18 mouse cellular contexts compared by ENCODE assay signal in the genomic region with DNA sequence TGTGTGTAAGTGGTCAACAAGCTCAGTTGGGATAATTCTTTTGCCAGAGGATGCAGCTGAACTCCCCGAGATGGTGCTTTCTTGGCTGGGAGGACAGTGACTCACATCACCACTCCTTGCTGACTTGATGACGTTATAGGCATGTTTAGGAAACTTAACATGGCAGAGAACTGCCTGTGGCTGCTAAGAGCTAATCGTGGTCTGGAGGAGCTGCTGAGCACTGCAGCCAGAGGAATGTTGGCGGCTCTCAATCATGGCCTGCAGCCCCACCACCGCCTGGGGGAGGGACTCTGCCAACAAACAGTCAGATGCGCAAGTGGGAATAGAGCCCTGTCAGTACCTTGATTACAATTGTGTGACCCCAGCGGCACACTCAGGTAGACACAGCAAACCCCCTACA. TPM values are rescaled to one million over a fixed set of nuclear protein-coding genes. Genes with fewer than 3 reads are reported as not detected.
A peak's percentile ranks its signal among the peaks of the same experiment; 100 is the strongest.
DNase-seq lines count a peak whose midpoint lies in the region; ATAC-seq and TF ChIP-seq lines count a peak whose summit lies in the region.
"Had no signal": no experiment of that assay in that cellular context is flagged by ENCODE, and none has a peak within 500 bp of the region (broad histone marks: within the 10 kb centered on the region; RNA-seq: fewer than 3 reads in every experiment).

No protein-coding gene starts in this region.

- WGBS in lung, adult 2 months, result 46% methylated on average over 7 of the region's 7 CpGs
- WGBS in heart, embryonic 14.5 days, result 32% methylated on average over 7 of the region's 7 CpGs
- WGBS in stomach, postnatal 0 days, result 54% methylated on average over 7 of the region's 7 CpGs
- 43% methylated on average over 7 of the region's 7 CpGs for WGBS in cerebellum, adult 2 months

- TF ChIP-seq CTCF in lung, adult 2 months (IDR thresholded peaks at IDR 0.05; ENCODE audit: insufficient read depth, low read length), result no peak
- TF ChIP-seq CTCF in stomach, postnatal 0 days (IDR thresholded peaks at IDR 0.05; ENCODE audit: low read depth), result no peak
- TF ChIP-seq CTCF in cerebellum, adult 2 months (IDR thresholded peaks at IDR 0.05; ENCODE audit: borderline replicate concordance, insufficient read depth, low read depth, low read length), result no peak

- no peaks in the 10 kb centered on the region for H3K27me3 ChIP-seq in heart, embryonic 14.5 days (ENCODE audit: control insufficient read depth, insufficient read depth, low read length)
- H3K27me3 ChIP-seq in stomach, postnatal 0 days (ENCODE audit: control insufficient read depth, insufficient read depth, low read length), result no peaks in the 10 kb centered on the region
- no peaks in the 10 kb centered on the region for H3K27me3 ChIP-seq in cerebellum, adult 2 months (ENCODE audit: control insufficient read depth, insufficient read depth, low read length)
- H3K27me3 ChIP-seq: embryonic facial prominence, embryonic 13.5 days had no signal

- H3K9ac ChIP-seq in heart, embryonic 14.5 days (ENCODE audit: low read length), result no peak overlapping the region
- no peak overlapping the region for H3K9ac ChIP-seq in stomach, postnatal 0 days (ENCODE audit: low read length)
- H3K9ac ChIP-seq: embryonic facial prominence, embryonic 13.5 days had no signal

- peak overlapping the region; percentile 5 to 39; a peak in 1 of 4 replicates for H3K27ac ChIP-seq in heart, embryonic 14.5 days (replicated peaks in 1 of 2; ENCODE audit: control insufficient read depth in 1 of 2, insufficient read depth in 1 of 2, low read depth in 2 of 2, low read length in 2 of 2)
- H3K27ac ChIP-seq in stomach, postnatal 0 days (replicated peaks), result no peak overlapping the region
- H3K27ac ChIP-seq in cerebellum, adult 2 months (ENCODE audit: insufficient read depth, low read length), result no peak overlapping the region
- H3K27ac ChIP-seq: embryonic facial prominence, embryonic 13.5 days had no signal

- 0 out of 2 replicates have a peak overlapping the region, but pooled peaks have one; percentile 4 for H3K4me2 ChIP-seq in heart, embryonic 14.5 days (ENCODE audit: low read length)
- no peak overlapping the region for H3K4me2 ChIP-seq in stomach, postnatal 0 days (replicated peaks; ENCODE audit: low read depth)
- H3K4me2 ChIP-seq: embryonic facial prominence, embryonic 13.5 days had no signal

- H3K4me1 ChIP-seq in lung, adult 2 months (ENCODE audit: control insufficient read depth, insufficient read depth, low read length), result no peaks in the 10 kb centered on the region
- H3K4me1 ChIP-seq in heart, embryonic 14.5 days (ENCODE audit: control insufficient read depth in 2 of 2, insufficient read depth in 2 of 2, low read length in 2 of 2), result peaks cover 10 to 15% of the 10 kb centered on the region in 2 experiments
- H3K4me1 ChIP-seq in stomach, postnatal 0 days (replicated peaks; ENCODE audit: control insufficient read depth, insufficient read depth), result no peaks in the 10 kb centered on the region
- H3K4me1 ChIP-seq in cerebellum, adult 2 months (ENCODE audit: control insufficient read depth, insufficient read depth, low read length), result peaks cover 7% of the 10 kb centered on the region; the same call in 1 of the 2 replicates
- H3K4me1 ChIP-seq: embryonic facial prominence, embryonic 13.5 days had no signal

- TF ChIP-seq POLR2A in lung, adult 2 months (IDR thresholded peaks at IDR 0.05; ENCODE audit: borderline replicate concordance, extremely low read depth, low read depth, low read length), result no peak
- no peak for TF ChIP-seq POLR2A in cerebellum, adult 2 months (IDR thresholded peaks at IDR 0.05; ENCODE audit: borderline replicate concordance, insufficient read depth, low read length)

- H3K36me3 ChIP-seq in heart, embryonic 14.5 days (ENCODE audit: control insufficient read depth, insufficient read depth, low read length), result no peaks in the 10 kb centered on the region
- H3K36me3 ChIP-seq in stomach, postnatal 0 days (ENCODE audit: control insufficient read depth, insufficient read depth, low read length), result no peaks in the 10 kb centered on the region
- H3K36me3 ChIP-seq: embryonic facial prominence, embryonic 13.5 days had no signal

- no peak for TF ChIP-seq EP300 in stomach, postnatal 0 days (optimal IDR thresholded peaks at IDR 0.05)

- DNase-seq in lung, postnatal 25 days (ENCODE audit: low spot score), result peak; percentile 7
- DNase-seq in lung, adult 2 months, result no peak
- DNase-seq in gastrocnemius, adult 18-20 months (ENCODE audit: low spot score), result peak; percentile 70
- no peak for DNase-seq in stomach, postnatal 0 days (ENCODE audit: low spot score)
- DNase-seq in layer of hippocampus, postnatal 36 days, result no peak
- DNase-seq in ovary, postnatal 36 days (ENCODE audit: low spot score), result no peak
- DNase-seq in cerebellum, adult 2 months, result no peak
- DNase-seq: cerebellum, postnatal 36 days; kidney, postnatal 14 days; right cerebral cortex, postnatal 4 days had no signal

- no peaks in the 10 kb centered on the region for H3K9me3 ChIP-seq in heart, embryonic 14.5 days (ENCODE audit: control insufficient read depth, low read length)
- no peaks in the 10 kb centered on the region for H3K9me3 ChIP-seq in stomach, postnatal 0 days (ENCODE audit: control insufficient read depth, low read length)
- H3K9me3 ChIP-seq: embryonic facial prominence, embryonic 13.5 days had no signal

- peak; percentile 54; the same call in 1 of the 2 replicates for ATAC-seq in heart, embryonic 14.5 days (ENCODE audit: insufficient number of reproducible peaks, insufficient read depth, low FRiP score, low read depth)
- peak; percentile 56; the same call in 1 of the 2 replicates for ATAC-seq in stomach, postnatal 0 days (ENCODE audit: low FRiP score, low TSS enrichment)
- ATAC-seq: forebrain, embryonic 14.5 days had no signal

- H3K4me3 ChIP-seq in lung, adult 2 months (replicated peaks; ENCODE audit: extremely low read depth, low read depth, low read length), result no peak overlapping the region
- H3K4me3 ChIP-seq in heart, embryonic 14.5 days (ENCODE audit: control insufficient read depth in 1 of 2, insufficient read depth in 1 of 2, low read depth in 1 of 2, low read length in 2 of 2), result no peak overlapping the region
- H3K4me3 ChIP-seq in stomach, postnatal 0 days (ENCODE audit: low read depth, low read length), result no peak overlapping the region
- H3K4me3 ChIP-seq in cerebellum, adult 2 months (replicated peaks; ENCODE audit: insufficient read depth, low read depth, low read length), result no peak overlapping the region
- H3K4me3 ChIP-seq: embryonic facial prominence, embryonic 13.5 days had no signal

RNA-seq across cellular contexts. Expression of a gene that starts 44.8 kb away (rescaled TPM):
- 3.0 and 5.2 TPM in 2 replicates for polyA plus RNA-seq in lung, adult 2 months (2012; rRNA removed)
- total RNA-seq in gastrocnemius, adult 18-20 months (2021), result 100 to 1,000 TPM in 1 of 2 experiments, 10 to 100 TPM in 1; 96.4 to 102 TPM
- 10.9 and 12.0 TPM in 2 replicates for polyA plus RNA-seq in heart, embryonic 14.5 days (2014; fragmentation: Nextera tagmentation; extraction: Ambion mirVana)
- 6.0 and 7.0 TPM in 2 replicates for polyA plus RNA-seq in stomach, postnatal 0 days (2015; fragmentation: Nextera tagmentation; extraction: Ambion mirVana)
- total RNA-seq in layer of hippocampus, postnatal 36 days (2021), result 10 to 100 TPM; 49.7 to 54.0 TPM
- polyA plus RNA-seq in cerebellum, adult 2 months (2012; rRNA removed), result 38.2 and 39.8 TPM in 2 replicates

RNA-seq across cellular contexts. Expression of a gene that starts 49.6 kb away (rescaled TPM):
- polyA plus RNA-seq in lung, adult 2 months (2012; rRNA removed), result not detected in 2 replicates
- total RNA-seq in gastrocnemius, adult 18-20 months (2021), result not detected
- polyA plus RNA-seq in heart, embryonic 14.5 days (2014; fragmentation: Nextera tagmentation; extraction: Ambion mirVana), result not detected in 2 replicates
- 31.5 and 39.8 TPM in 2 replicates for polyA plus RNA-seq in stomach, postnatal 0 days (2015; fragmentation: Nextera tagmentation; extraction: Ambion mirVana)
- not detected for total RNA-seq in layer of hippocampus, postnatal 36 days (2021)
- not detected in 2 replicates for polyA plus RNA-seq in cerebellum, adult 2 months (2012; rRNA removed)
- total RNA-seq: gastrocnemius, postnatal 4 days; layer of hippocampus, postnatal 14 days had no signal
- polyA plus RNA-seq: brain, embryonic 14.5 days; embryonic facial prominence, embryonic 13.5 days; forebrain, embryonic 14.5 days; limb, embryonic 11.5 days; liver, embryonic 16.5 days had no signal

Comparison
In these comparisons a context has a peak if more than half of its experiments do, and no peak if none do; other contexts are left out.
1. DNase-seq: peak in lung, postnatal 25 days (single experiment) and gastrocnemius, adult 18-20 months (single experiment); none in lung, adult 2 months (single experiment), stomach, postnatal 0 days (single experiment), layer of hippocampus, postnatal 36 days (0 of 2), ovary, postnatal 36 days (single experiment) and cerebellum, adult 2 months (0 of 2).
2. H3K27ac ChIP-seq: peak in heart, embryonic 14.5 days (2 of 2); none in stomach, postnatal 0 days (single experiment) and cerebellum, adult 2 months (single experiment).
3. RNA of a gene that starts 49.6 kb away (polyA plus RNA-seq): 31.5 to 39.8 TPM in stomach, postnatal 0 days; not detected in lung, adult 2 months, not detected in heart, embryonic 14.5 days and not detected in cerebellum, adult 2 months; every median in the first group is over 10 times any median in the second.